Mouse (Mus musculus): ENCODE measurements around the gene Rbms1. TPM values are rescaled to one million over a fixed set of nuclear protein-coding genes. Genes with fewer than 3 reads are reported as not detected.

Gene Rbms1
- polyA plus RNA-seq, 1 experiment from 2014 or later, result 78.6 TPM

- Histone ChIP-seq H3K4me1 (replicated peaks; ENCODE audit: control insufficient read depth, insufficient read depth, low read length) (no peaks in the 10 kb centered on the region; the same call in 1 of the 2 replicates), H3K27me3 (ENCODE audit: control insufficient read depth, insufficient read depth, low read length) (no peaks in the 10 kb centered on the region), H3K36me3 (ENCODE audit: control insufficient read depth, insufficient read depth, low read length) (no peaks in the 10 kb centered on the region), H3K4me3 (ENCODE audit: low read depth, low read length) (no peak overlapping the region), H3K9me3 (ENCODE audit: control insufficient read depth, low read length) (no peaks in the 10 kb centered on the region), H3K4me2 (replicated peaks; ENCODE audit: low read depth, low read length) (no peak overlapping the region), H3K27ac (ENCODE audit: low read depth, low read length) (no peak overlapping the region), H3K9ac (ENCODE audit: low read depth, low read length) (no peak overlapping the region)
- WGBS, result 25% methylated on average over 4 of the region's 4 CpGs
- DNase-seq (ENCODE audit: low spot score) (peak; percentile 27), ATAC-seq (ENCODE audit: low FRiP score) (no peak)
Observed at GRCm38 (mm10) chr2:60883931-60884330, 79.1 kb downstream of the Rbms1 start.

GRCm38 (mm10) chr2:60883043-60883365 lies 80.0 kb downstream of the Rbms1 start:
- Histone ChIP-seq H3K4me2 (replicated peaks; ENCODE audit: low read depth, low read length) (no peak overlapping the region), H3K36me3 (ENCODE audit: control insufficient read depth, insufficient read depth, low read length) (no peaks in the 10 kb centered on the region), H3K9ac (ENCODE audit: low read depth, low read length) (no peak overlapping the region), H3K4me3 (ENCODE audit: low read depth, low read length) (no peak overlapping the region), H3K27ac (ENCODE audit: low read depth, low read length) (no peak overlapping the region), H3K4me1 (replicated peaks; ENCODE audit: control insufficient read depth, insufficient read depth, low read length) (no peaks in the 10 kb centered on the region; the same call in 1 of the 2 replicates), H3K27me3 (ENCODE audit: control insufficient read depth, insufficient read depth, low read length) (no peaks in the 10 kb centered on the region), H3K9me3 (ENCODE audit: control insufficient read depth, low read length) (no peaks in the 10 kb centered on the region)
- ATAC-seq (ENCODE audit: low FRiP score) (no peak), DNase-seq (ENCODE audit: low spot score) (no peak)
- whole genome bisulfite sequencing, result 66% methylated on average over 3 of the region's 3 CpGs

GRCm38 (mm10) chr2:60882202-60883042 lies 80.6 kb downstream of the Rbms1 start:
- H3K27me3 ChIP-seq (ENCODE audit: control insufficient read depth, insufficient read depth, low read length), result no peaks in the 10 kb centered on the region
- H3K4me3 ChIP-seq (ENCODE audit: low read depth, low read length), result no peak overlapping the region
- 45% methylated on average over 5 of the region's 5 CpGs for WGBS
- H3K36me3 ChIP-seq (ENCODE audit: control insufficient read depth, insufficient read depth, low read length), result no peaks in the 10 kb centered on the region
- H3K9me3 ChIP-seq (ENCODE audit: control insufficient read depth, low read length), result no peaks in the 10 kb centered on the region
- ATAC-seq (ENCODE audit: low FRiP score), result no peak
- no peak overlapping the region for H3K27ac ChIP-seq (ENCODE audit: low read depth, low read length)
- peak; percentile 41 for DNase-seq (ENCODE audit: low spot score)
- no peak overlapping the region for H3K4me2 ChIP-seq (replicated peaks; ENCODE audit: low read depth, low read length)
- no peak overlapping the region for H3K9ac ChIP-seq (ENCODE audit: low read depth, low read length)
- no peaks in the 10 kb centered on the region; the same call in 1 of the 2 replicates for H3K4me1 ChIP-seq (replicated peaks; ENCODE audit: control insufficient read depth, insufficient read depth, low read length)

GRCm38 (mm10) chr2:60881571-60882041 lies 81.4 kb downstream of the Rbms1 start:
- Histone ChIP-seq H3K4me1 (replicated peaks; ENCODE audit: control insufficient read depth, insufficient read depth, low read length) (no peaks in the 10 kb centered on the region; the same call in 1 of the 2 replicates), H3K27me3 (ENCODE audit: control insufficient read depth, insufficient read depth, low read length) (no peaks in the 10 kb centered on the region), H3K9ac (ENCODE audit: low read depth, low read length) (peak overlapping the region; percentile 90), H3K36me3 (ENCODE audit: control insufficient read depth, insufficient read depth, low read length) (no peaks in the 10 kb centered on the region), H3K4me3 (ENCODE audit: low read depth, low read length) (peak overlapping the region; percentile 88), H3K27ac (ENCODE audit: low read depth, low read length) (peak overlapping the region; percentile 82; the same call in 1 of the 2 replicates), H3K4me2 (replicated peaks; ENCODE audit: low read depth, low read length) (peak overlapping the region; percentile 92), H3K9me3 (ENCODE audit: control insufficient read depth, low read length) (no peaks in the 10 kb centered on the region)
- 1% methylated on average over 22 of the region's 27 CpGs for WGBS
- ATAC-seq (ENCODE audit: low FRiP score) (no peak; the same call in none of the 2 replicates), DNase-seq (ENCODE audit: low spot score) (no peak)

GRCm38 (mm10) chr2:60880789-60881570 lies 82.0 kb downstream of the Rbms1 start:
- no peaks in the 10 kb centered on the region for H3K9me3 ChIP-seq (ENCODE audit: control insufficient read depth, low read length)
- ATAC-seq (ENCODE audit: low FRiP score) (peak; percentile 88), DNase-seq (ENCODE audit: low spot score) (peak; percentile 77)
- no peaks in the 10 kb centered on the region for H3K27me3 ChIP-seq (ENCODE audit: control insufficient read depth, insufficient read depth, low read length)
- peak overlapping the region; percentile 82 for H3K27ac ChIP-seq (ENCODE audit: low read depth, low read length)
- no peaks in the 10 kb centered on the region for H3K36me3 ChIP-seq (ENCODE audit: control insufficient read depth, insufficient read depth, low read length)
- 0% methylated on average over 44 of the region's 104 CpGs for WGBS
- H3K4me3 ChIP-seq (ENCODE audit: low read depth, low read length), result peak overlapping the region; percentile 88
- no peaks in the 10 kb centered on the region; the same call in 1 of the 2 replicates for H3K4me1 ChIP-seq (replicated peaks; ENCODE audit: control insufficient read depth, insufficient read depth, low read length)
- peak overlapping the region; percentile 90 for H3K9ac ChIP-seq (ENCODE audit: low read depth, low read length)
- peak overlapping the region; percentile 92 for H3K4me2 ChIP-seq (replicated peaks; ENCODE audit: low read depth, low read length)

GRCm38 (mm10) chr2:60879966-60880788 lies 82.8 kb downstream of the Rbms1 start:
- Histone ChIP-seq H3K27ac (ENCODE audit: low read depth, low read length) (no peak overlapping the region; the same call in 1 of the 2 replicates), H3K27me3 (ENCODE audit: control insufficient read depth, insufficient read depth, low read length) (no peaks in the 10 kb centered on the region)

GRCm38 (mm10) chr2:60879141-60879818 lies 83.7 kb downstream of the Rbms1 start:
- DNase-seq (ENCODE audit: low spot score) (peak; percentile 31), ATAC-seq (ENCODE audit: low FRiP score) (no peak; the same call in 1 of the 2 replicates)
- 32% methylated on average over 5 of the region's 5 CpGs for WGBS
- Histone ChIP-seq H3K9ac (ENCODE audit: low read depth, low read length) (no peak overlapping the region), H3K9me3 (ENCODE audit: control insufficient read depth, low read length) (no peaks in the 10 kb centered on the region), H3K4me2 (replicated peaks; ENCODE audit: low read depth, low read length) (peak overlapping the region; percentile 92; the same call in 1 of the 2 replicates), H3K4me1 (replicated peaks; ENCODE audit: control insufficient read depth, insufficient read depth, low read length) (no peaks in the 10 kb centered on the region; the same call in 1 of the 2 replicates), H3K27me3 (ENCODE audit: control insufficient read depth, insufficient read depth, low read length) (no peaks in the 10 kb centered on the region), H3K4me3 (ENCODE audit: low read depth, low read length) (no peak overlapping the region), H3K36me3 (ENCODE audit: control insufficient read depth, insufficient read depth, low read length) (no peaks in the 10 kb centered on the region), H3K27ac (ENCODE audit: low read depth, low read length) (no peak overlapping the region)

More at GRCm38 (mm10) chr2:60879966-60880788, 82.8 kb downstream of the Rbms1 start:
- under 1% methylated on average over 14 of the region's 14 CpGs for WGBS
- H3K4me3 ChIP-seq (ENCODE audit: low read depth, low read length), result peak overlapping the region; percentile 88
- no peaks in the 10 kb centered on the region for H3K9me3 ChIP-seq (ENCODE audit: control insufficient read depth, low read length)
- H3K9ac ChIP-seq (ENCODE audit: low read depth, low read length), result peak overlapping the region; percentile 9; the same call in 1 of the 2 replicates
- no peaks in the 10 kb centered on the region; the same call in 1 of the 2 replicates for H3K4me1 ChIP-seq (replicated peaks; ENCODE audit: control insufficient read depth, insufficient read depth, low read length)
- ATAC-seq (ENCODE audit: low FRiP score) (no peak), DNase-seq (ENCODE audit: low spot score) (peak; percentile 28)
- H3K36me3 ChIP-seq (ENCODE audit: control insufficient read depth, insufficient read depth, low read length), result no peaks in the 10 kb centered on the region
- peak overlapping the region; percentile 92 for H3K4me2 ChIP-seq (replicated peaks; ENCODE audit: low read depth, low read length)
